Mouse (Mus musculus) lung, embryonic 15.5 days (tissue): ENCODE data around the gene Lcor. TPM values are rescaled to one million over a fixed set of nuclear protein-coding genes. Genes with fewer than 3 reads are reported as not detected.
A peak's percentile ranks its signal among the peaks of the same experiment; 100 is the strongest.

ENCODE experiments used
- ATAC-seq: fragments of 200-750 bp; cut with Nextera tagmentation; 2 replicates; pipeline ENCODE4 v1.8.0; 2017; ENCODE audit warnings: moderate number of reproducible peaks, borderline replicate concordance; ENCODE audit not compliant: low FRiP score, low TSS enrichment; ENCODE audit errors: extremely low read depth
- H3K27ac ChIP-seq: fragments of 300-500 bp; sonication (generic); 2 replicates; pipeline ENCODE4 v1.5.1; 2015; ENCODE audit warnings: moderate library complexity, mild to moderate bottlenecking, inconsistent platforms
- H3K27me3 ChIP-seq: fragments of 300-500 bp; sonication (generic); 2 replicates; pipeline ENCODE4 v1.6.1; 2015; ENCODE audit warnings: inconsistent platforms
- H3K36me3 ChIP-seq: fragments of 300-500 bp; sonication (generic); 2 replicates; pipeline ENCODE4 v1.6.1; 2015; ENCODE audit warnings: inconsistent platforms
- H3K4me1 ChIP-seq: fragments of 300-500 bp; sonication (generic); 2 replicates; pipeline ENCODE4 v1.6.1; 2015; ENCODE audit warnings: inconsistent platforms
- H3K4me2 ChIP-seq: fragments of 300-500 bp; sonication (generic); 2 replicates; pipeline ENCODE4 v1.6.1; 2015; ENCODE audit warnings: inconsistent platforms, mild to moderate bottlenecking, moderate library complexity
- H3K4me3 ChIP-seq: fragments of 300-500 bp; sonication (generic); 2 replicates; pipeline ENCODE4 v1.5.1; 2015; ENCODE audit warnings: mild to moderate bottlenecking, inconsistent platforms
- H3K9ac ChIP-seq: fragments of 300-500 bp; sonication (generic); 2 replicates; pipeline ENCODE4 v1.6.1; 2015; ENCODE audit warnings: inconsistent platforms
- H3K9me3 ChIP-seq: fragments of 300-500 bp; sonication (generic); 2 replicates; pipeline ENCODE4 v1.6.1; 2016; ENCODE audit warnings: inconsistent platforms
- WGBS: fragments of 180-500 bp; shearing (Covaris S2); methylation state at CpG from one replicate; pipeline ENCODE4 v1.1.7; 2015; 5-methylcytosine and 5-hydroxymethylcytosine counted together
- polyA plus RNA-seq: library from polyadenylated mRNA; unstranded; fragments of >200 nt; fragmentation: Nextera tagmentation; extraction: Ambion mirVana; gene quantifications from 2 replicates; pipeline ENCODE4 v1.2.1, GENCODE M21; 2015

Lcor gene
- polyA plus RNA-seq, 1 experiment from 2014 or later, result 12.5 TPM

- H3K4me3 ChIP-seq, result peak overlapping the region; percentile 98; the same call in 1 of the 2 replicates
- no peaks in the 10 kb centered on the region for H3K27me3 ChIP-seq
- H3K36me3 ChIP-seq, result no peaks in the 10 kb centered on the region
- H3K27ac ChIP-seq, result peak overlapping the region; percentile 99; the same call in 1 of the 2 replicates
- H3K9me3 ChIP-seq, result no peaks in the 10 kb centered on the region
- no peak for ATAC-seq
- peaks cover 27% of the 10 kb centered on the region for H3K4me1 ChIP-seq
- WGBS, result 11% methylated on average over 15 of the region's 15 CpGs
- peak overlapping the region; percentile 91 for H3K4me2 ChIP-seq
- no peak overlapping the region for H3K9ac ChIP-seq
Observed at GRCm38 (mm10) chr19:41481030-41481886, 1.2 kb upstream of the Lcor start.

- peak overlapping the region; percentile 91 for H3K4me2 ChIP-seq
- no peaks in the 10 kb centered on the region for H3K9me3 ChIP-seq
- H3K4me1 ChIP-seq, result peaks cover 30% of the 10 kb centered on the region
- no peak for ATAC-seq
- H3K9ac ChIP-seq, result peak overlapping the region; percentile 77
- no peaks in the 10 kb centered on the region for H3K27me3 ChIP-seq
- H3K27ac ChIP-seq, result peak overlapping the region; percentile 99
- WGBS, result 5% methylated on average over 6 of the region's 6 CpGs
- no peaks in the 10 kb centered on the region for H3K36me3 ChIP-seq
- peak overlapping the region; percentile 98 for H3K4me3 ChIP-seq
Observed at GRCm38 (mm10) chr19:41481887-41482189, 599 bp upstream of the Lcor start.

- ATAC-seq, result peak; percentile 83
- WGBS, result under 1% methylated on average over 54 of the region's 91 CpGs
- Histone ChIP-seq H3K36me3 (no peaks in the 10 kb centered on the region), H3K9ac (peak overlapping the region; percentile 77), H3K27ac (peak overlapping the region; percentile 99), H3K9me3 (no peaks in the 10 kb centered on the region), H3K27me3 (no peaks in the 10 kb centered on the region), H3K4me2 (peak overlapping the region; percentile 91), H3K4me3 (peak overlapping the region; percentile 98), H3K4me1 (peaks cover 30% of the 10 kb centered on the region)
Observed at GRCm38 (mm10) chr19:41482909-41483444, 540 bp downstream of the Lcor start.

GRCm38 (mm10) chr19:41483445-41484040 lies 1.1 kb downstream of the Lcor start:
- Histone ChIP-seq H3K27ac (peak overlapping the region; percentile 99), H3K4me1 (peaks cover 30% of the 10 kb centered on the region), H3K36me3 (no peaks in the 10 kb centered on the region), H3K4me2 (peak overlapping the region; percentile 91), H3K4me3 (peak overlapping the region; percentile 98), H3K27me3 (no peaks in the 10 kb centered on the region), H3K9me3 (no peaks in the 10 kb centered on the region), H3K9ac (peak overlapping the region; percentile 77)
- WGBS, result under 1% methylated on average over 30 of the region's 30 CpGs
- no peak for ATAC-seq

- 21% methylated on average over 5 of the region's 5 CpGs for WGBS
- ATAC-seq, result no peak
- no peaks in the 10 kb centered on the region for H3K27me3 ChIP-seq
- peaks cover 30% of the 10 kb centered on the region for H3K4me1 ChIP-seq
- no peak overlapping the region for H3K27ac ChIP-seq
- H3K4me2 ChIP-seq, result peak overlapping the region; percentile 91
- no peaks in the 10 kb centered on the region for H3K9me3 ChIP-seq
- H3K36me3 ChIP-seq, result no peaks in the 10 kb centered on the region
- H3K4me3 ChIP-seq, result peak overlapping the region; percentile 21
- H3K9ac ChIP-seq, result no peak overlapping the region
Observed at GRCm38 (mm10) chr19:41484361-41484760, 1.9 kb downstream of the Lcor start.

- no peak overlapping the region for H3K27ac ChIP-seq
- no peak overlapping the region for H3K4me3 ChIP-seq
- H3K36me3 ChIP-seq, result no peaks in the 10 kb centered on the region
- no peak overlapping the region for H3K4me2 ChIP-seq
- H3K9me3 ChIP-seq, result no peaks in the 10 kb centered on the region
- H3K27me3 ChIP-seq, result no peaks in the 10 kb centered on the region
- H3K4me1 ChIP-seq, result 0 out of 2 replicates have a peak, but pooled peaks cover 4% of the 10 kb centered on the region
- 26% methylated on average over 4 of the region's 4 CpGs for WGBS
- no peak overlapping the region for H3K9ac ChIP-seq
- ATAC-seq, result no peak
Observed at GRCm38 (mm10) chr19:41495382-41496032, 13.1 kb downstream of the Lcor start.

- ATAC-seq, result no peak
- no peaks in the 10 kb centered on the region for H3K36me3 ChIP-seq
- no peaks in the 10 kb centered on the region for H3K9me3 ChIP-seq
- no peak overlapping the region for H3K4me2 ChIP-seq
- no peak overlapping the region for H3K4me3 ChIP-seq
- no peak overlapping the region for H3K27ac ChIP-seq
- 0 out of 2 replicates have a peak, but pooled peaks cover 4% of the 10 kb centered on the region for H3K4me1 ChIP-seq
- H3K9ac ChIP-seq, result no peak overlapping the region
- H3K27me3 ChIP-seq, result no peaks in the 10 kb centered on the region
Observed at GRCm38 (mm10) chr19:41496058-41496457, 13.6 kb downstream of the Lcor start.

GRCm38 (mm10) chr19:41507872-41508271 lies 25.4 kb downstream of the Lcor start:
- Histone ChIP-seq H3K9ac (no peak overlapping the region), H3K4me1 (0 out of 2 replicates have a peak, but pooled peaks cover 4% of the 10 kb centered on the region), H3K27me3 (no peaks in the 10 kb centered on the region), H3K36me3 (0 out of 2 replicates have a peak, but pooled peaks cover 3% of the 10 kb centered on the region), H3K27ac (no peak overlapping the region), H3K4me2 (no peak overlapping the region), H3K9me3 (no peaks in the 10 kb centered on the region), H3K4me3 (no peak overlapping the region)
- no peak for ATAC-seq
- 93% methylated on average over 8 of the region's 8 CpGs for WGBS

- Histone ChIP-seq H3K4me3 (no peak overlapping the region), H3K9me3 (no peaks in the 10 kb centered on the region), H3K9ac (no peak overlapping the region), H3K27ac (no peak overlapping the region), H3K27me3 (no peaks in the 10 kb centered on the region), H3K4me2 (no peak overlapping the region), H3K4me1 (no peaks in the 10 kb centered on the region), H3K36me3 (no peaks in the 10 kb centered on the region)
- no peak for ATAC-seq
- 100% methylated on average over 1 of the region's 1 CpGs for WGBS
Observed at GRCm38 (mm10) chr19:41514836-41515235, 32.4 kb downstream of the Lcor start.

- Histone ChIP-seq H3K9me3 (no peaks in the 10 kb centered on the region), H3K36me3 (no peaks in the 10 kb centered on the region), H3K4me3 (no peak overlapping the region), H3K4me2 (no peak overlapping the region), H3K27ac (no peak overlapping the region), H3K9ac (no peak overlapping the region), H3K27me3 (no peaks in the 10 kb centered on the region), H3K4me1 (no peaks in the 10 kb centered on the region)
- 71% methylated on average over 1 of the region's 1 CpGs for WGBS
- no peak for ATAC-seq
Observed at GRCm38 (mm10) chr19:41515549-41515948, 33.1 kb downstream of the Lcor start.

GRCm38 (mm10) chr19:41517006-41517405 lies 34.6 kb downstream of the Lcor start:
- no peak for ATAC-seq
- Histone ChIP-seq H3K36me3 (no peaks in the 10 kb centered on the region), H3K9me3 (no peaks in the 10 kb centered on the region), H3K4me2 (no peak overlapping the region), H3K4me3 (no peak overlapping the region), H3K4me1 (0 out of 2 replicates have a peak, but pooled peaks cover 3% of the 10 kb centered on the region), H3K27me3 (no peaks in the 10 kb centered on the region), H3K9ac (no peak overlapping the region), H3K27ac (no peak overlapping the region)
- WGBS, result 91% methylated on average over 3 of the region's 3 CpGs
